Mouse (Mus musculus) midbrain, postnatal 0 days (tissue): ENCODE data around the gene Kcnab1. TPM values are rescaled to one million over a fixed set of nuclear protein-coding genes. Genes with fewer than 3 reads are reported as not detected.

ENCODE experiments used
- ATAC-seq: fragments of 200-750 bp; cut with Nextera tagmentation; 2 replicates; pipeline ENCODE4 v1.8.0; 2017; ENCODE audit warnings: moderate number of reproducible peaks, mild to moderate bottlenecking, moderate TSS enrichment, moderate library complexity; ENCODE audit not compliant: low FRiP score
- DNase-seq: peaks from one replicate; pipeline ENCODE4 v3.0.0-alpha.2; 2015; ENCODE audit warnings: low spot score
- H3K27ac ChIP-seq: fragments of 300-500 bp; sonication (generic); 2 replicates; pipeline ENCODE4 v1.5.1; 2014; ENCODE audit warnings: low read depth, mild to moderate bottlenecking, low read length, mixed read lengths
- H3K27me3 ChIP-seq: fragments of 300-500 bp; sonication (generic); 2 replicates; pipeline ENCODE4 v1.6.1; 2014; ENCODE audit warnings: low read length, control low read depth, mixed read lengths; ENCODE audit not compliant: insufficient read depth
- H3K36me3 ChIP-seq: fragments of 300-500 bp; sonication (generic); 2 replicates; pipeline ENCODE4 v1.6.1; 2014; ENCODE audit warnings: low read length, control low read depth, mixed read lengths; ENCODE audit not compliant: insufficient read depth
- H3K4me1 ChIP-seq: fragments of 300-500 bp; sonication (generic); 2 replicates; pipeline ENCODE4 v1.6.1; 2014; ENCODE audit warnings: mild to moderate bottlenecking, control low read depth, antibody characterized with exemption, low read length, mixed read lengths; ENCODE audit not compliant: insufficient read depth
- H3K4me2 ChIP-seq: fragments of 300-500 bp; sonication (generic); 2 replicates; pipeline ENCODE4 v1.6.1; 2014; ENCODE audit warnings: low read depth, mild to moderate bottlenecking, low read length, mixed read lengths; ENCODE audit not compliant: poor library complexity, severe bottlenecking
- H3K4me3 ChIP-seq: fragments of 300-500 bp; sonication (generic); 2 replicates; pipeline ENCODE4 v1.5.1; 2014; ENCODE audit warnings: low read depth, mild to moderate bottlenecking, low read length, moderate library complexity
- H3K9ac ChIP-seq: fragments of 300-500 bp; sonication (generic); replicated peaks from 2 replicates; pipeline ENCODE4 v1.6.1; 2014; ENCODE audit warnings: mild to moderate bottlenecking, low read length, moderate library complexity, mixed read lengths; ENCODE audit not compliant: poor library complexity, severe bottlenecking
- H3K9me3 ChIP-seq: fragments of 300-500 bp; sonication (generic); 2 replicates; pipeline ENCODE4 v1.6.1; 2016; ENCODE audit warnings: low read length, control low read depth
- CTCF ChIP-seq: IDR thresholded peaks from 2 replicates; pipeline ENCODE4 v1.5.1; 2016; ENCODE audit warnings: antibody characterized with exemption, mild to moderate bottlenecking
- WGBS: fragments of 180-500 bp; shearing (Covaris S2); extraction: QIAGEN DNeasy Blood & Tissue Kit; methylation state at CpG from one replicate; pipeline ENCODE4 v1.1.7; 2014; 5-methylcytosine and 5-hydroxymethylcytosine counted together
- polyA plus RNA-seq: library from polyadenylated mRNA; unstranded; fragments of >200 nt; fragmentation: Nextera tagmentation; extraction: Ambion mirVana; gene quantifications from 2 replicates; pipeline ENCODE4 v1.2.1, GENCODE M21; 2015
- total RNA-seq: library from RNA; depleted of rRNA; stranded (reverse); fragments of >200 nt; gene quantifications from 2 replicates; pipeline ENCODE4 v1.2.3, GENCODE M21; 2014

The Kcnab1 gene
- total and polyA plus RNA-seq, 2 experiments from 2014 or later: 7.1 to 8.8 TPM

GRCm38 (mm10) chr3:65360163-65360969, 251.2 kb downstream of the Kcnab1 start:
- DNase-seq (no peak), ATAC-seq (no peak)
- H3K27me3 ChIP-seq: no peaks in the 10 kb centered on the region
- H3K9ac ChIP-seq: no peak overlapping the region
- WGBS: 81% methylated on average over 8 of the region's 8 CpGs
- H3K4me3 ChIP-seq: no peak overlapping the region
- TF ChIP-seq CTCF: no peak
- no peak overlapping the region for H3K4me2 ChIP-seq
- H3K27ac ChIP-seq: no peak overlapping the region
- no peaks in the 10 kb centered on the region for H3K9me3 ChIP-seq
- H3K36me3 ChIP-seq: no peaks in the 10 kb centered on the region
- no peaks in the 10 kb centered on the region for H3K4me1 ChIP-seq

- peak; percentile 51 for DNase-seq
- 92% methylated on average over 1 of the region's 1 CpGs for WGBS
- no peak for ATAC-seq
Measured at GRCm38 (mm10) chr3:65363438-65363837, 254.3 kb downstream of the Kcnab1 start.

GRCm38 (mm10) chr3:65365184-65365583, 256.0 kb downstream of the Kcnab1 start:
- no peaks in the 10 kb centered on the region for H3K4me1 ChIP-seq
- ATAC-seq: no peak
- no peak overlapping the region for H3K9ac ChIP-seq
- TF ChIP-seq CTCF: no peak
- no peak overlapping the region for H3K4me2 ChIP-seq
- H3K9me3 ChIP-seq: no peaks in the 10 kb centered on the region
- no peak overlapping the region for H3K4me3 ChIP-seq
- DNase-seq: no peak
- no peaks in the 10 kb centered on the region for H3K27me3 ChIP-seq
- no peak overlapping the region for H3K27ac ChIP-seq
- H3K36me3 ChIP-seq: no peaks in the 10 kb centered on the region
- WGBS: 82% methylated on average over 6 of the region's 6 CpGs

More at GRCm38 (mm10) chr3:65363438-65363837, 254.3 kb downstream of the Kcnab1 start:
- H3K9me3 ChIP-seq: no peaks in the 10 kb centered on the region
- no peak overlapping the region for H3K9ac ChIP-seq
- no peak for TF ChIP-seq CTCF
- H3K27me3 ChIP-seq: no peaks in the 10 kb centered on the region
- H3K27ac ChIP-seq: no peak overlapping the region
- H3K4me1 ChIP-seq: no peaks in the 10 kb centered on the region
- no peaks in the 10 kb centered on the region for H3K36me3 ChIP-seq
- H3K4me3 ChIP-seq: no peak overlapping the region
- H3K4me2 ChIP-seq: no peak overlapping the region

DNA sequence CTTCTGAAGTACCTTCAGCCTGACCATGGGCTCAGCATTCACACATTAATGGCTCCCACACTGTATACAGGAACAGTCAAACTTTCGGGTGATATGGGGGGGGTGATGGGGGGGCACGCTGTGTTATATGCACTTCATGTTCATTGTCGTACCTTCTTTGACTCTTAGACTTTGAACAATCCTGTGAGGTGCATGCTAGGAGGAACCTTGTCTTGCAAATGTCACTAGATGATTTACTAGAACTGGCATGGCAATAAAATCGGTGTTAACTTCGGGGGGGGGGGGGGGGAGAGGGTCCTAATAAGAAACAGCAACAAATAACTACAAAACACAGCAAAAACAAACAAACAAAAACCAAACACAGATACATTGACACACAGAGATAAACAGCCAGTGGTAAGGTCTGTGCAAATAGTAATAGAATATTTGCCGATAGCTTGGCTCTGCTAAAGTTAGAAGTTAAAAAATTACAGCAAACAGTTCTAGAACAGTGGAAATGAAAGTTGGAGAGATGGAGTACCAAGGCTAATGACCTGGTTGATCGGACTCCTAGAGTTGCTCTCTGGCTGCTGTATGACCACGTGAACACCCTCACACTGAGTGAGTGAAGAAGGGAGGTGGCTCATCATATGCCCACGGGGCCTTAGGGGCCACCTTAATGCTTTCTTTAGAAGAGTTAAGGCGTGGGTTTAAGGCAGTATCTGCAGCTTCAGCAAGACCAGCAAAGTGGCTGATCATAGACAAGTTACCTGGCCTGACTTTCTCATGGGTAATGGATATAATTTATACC, 256.9 kb downstream of the Kcnab1 start:
- no peaks in the 10 kb centered on the region for H3K4me1 ChIP-seq
- ATAC-seq (no peak), DNase-seq (no peak)
- H3K36me3 ChIP-seq: peaks cover 2% of the 10 kb centered on the region
- no peak overlapping the region for H3K4me2 ChIP-seq
- no peaks in the 10 kb centered on the region for H3K27me3 ChIP-seq
- no peak overlapping the region for H3K27ac ChIP-seq
- no peaks in the 10 kb centered on the region for H3K9me3 ChIP-seq
- 94% methylated on average over 10 of the region's 10 CpGs for WGBS
- no peak overlapping the region for H3K4me3 ChIP-seq
- TF ChIP-seq CTCF: no peak
- no peak overlapping the region for H3K9ac ChIP-seq

- Histone ChIP-seq H3K4me1 (no peaks in the 10 kb centered on the region), H3K9me3 (no peaks in the 10 kb centered on the region), H3K9ac (no peak overlapping the region), H3K27me3 (no peaks in the 10 kb centered on the region), H3K4me3 (no peak overlapping the region), H3K4me2 (no peak overlapping the region), H3K36me3 (peaks cover 15% of the 10 kb centered on the region), H3K27ac (no peak overlapping the region)
- 44% methylated on average over 4 of the region's 4 CpGs for WGBS
- DNase-seq (no peak), ATAC-seq (no peak)
- no peak for TF ChIP-seq CTCF
Measured at GRCm38 (mm10) chr3:65367944-65368343, 258.8 kb downstream of the Kcnab1 start.

DNA sequence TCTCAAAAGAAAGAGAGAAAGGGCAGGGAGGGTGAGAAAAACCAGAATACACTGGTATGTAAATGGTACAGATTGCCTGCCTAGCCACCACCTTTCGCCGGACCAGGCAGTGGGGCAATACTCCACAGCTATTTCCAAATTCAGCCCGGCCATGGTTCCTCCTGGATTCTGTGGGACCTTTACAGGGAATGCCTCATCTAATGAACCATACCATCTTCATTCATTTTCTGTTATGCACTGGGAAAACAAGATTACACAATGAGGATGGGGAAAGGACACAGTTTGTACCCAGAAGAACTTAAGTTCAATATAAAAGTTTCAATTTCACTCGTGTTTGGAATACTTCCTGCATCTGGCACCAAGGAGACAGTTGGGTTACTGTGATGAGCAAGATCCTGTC, 263.4 kb downstream of the Kcnab1 start:
- ATAC-seq (no peak), DNase-seq (no peak)
- H3K27me3 ChIP-seq: no peaks in the 10 kb centered on the region
- H3K27ac ChIP-seq: no peak overlapping the region
- peaks cover 18% of the 10 kb centered on the region for H3K36me3 ChIP-seq
- 93% methylated on average over 4 of the region's 4 CpGs for WGBS
- H3K9me3 ChIP-seq: no peaks in the 10 kb centered on the region
- H3K4me1 ChIP-seq: no peaks in the 10 kb centered on the region
- no peak overlapping the region for H3K4me2 ChIP-seq
- no peak overlapping the region for H3K4me3 ChIP-seq
- no peak for TF ChIP-seq CTCF
- H3K9ac ChIP-seq: no peak overlapping the region
